25 mouse cellular contexts compared by ENCODE assay signal in genomic region chr1:131976886-131977285, GRCm38 (mm10). TPM values are rescaled to one million over a fixed set of nuclear protein-coding genes. Genes with fewer than 3 reads are reported as not detected.
DNase-seq lines count a peak whose midpoint lies in the region; ATAC-seq and TF ChIP-seq lines count a peak whose summit lies in the region.
"Had no signal": no experiment of that assay in that cellular context is flagged by ENCODE, and none has a peak within 500 bp of the region (broad histone marks: within the 10 kb centered on the region; RNA-seq: fewer than 3 reads in every experiment).

No protein-coding gene starts in this region.

- H3K36me3 ChIP-seq in forebrain, embryonic 10.5 days (replicated peaks): peaks cover 39% of the 10 kb centered on the region
- H3K36me3 ChIP-seq in forebrain, embryonic 15.5 days: no peaks in the 10 kb centered on the region
- H3K36me3 ChIP-seq in lung, postnatal 0 days (ENCODE audit: insufficient read depth, low read length): no peaks in the 10 kb centered on the region
- no peaks in the 10 kb centered on the region for H3K36me3 ChIP-seq in stomach, embryonic 16.5 days (ENCODE audit: control insufficient read depth, insufficient read depth, low read length)
- H3K36me3 ChIP-seq: hindbrain, embryonic 13.5 days had no signal

- peak overlapping the region; percentile 22 for H3K27ac ChIP-seq in forebrain, embryonic 10.5 days
- H3K27ac ChIP-seq in forebrain, embryonic 15.5 days (replicated peaks): no peak overlapping the region
- no peak overlapping the region; the same call in 1 of the 2 replicates for H3K27ac ChIP-seq in lung, postnatal 0 days (ENCODE audit: low read length)
- peak overlapping the region; percentile 34 for H3K27ac ChIP-seq in stomach, embryonic 16.5 days (ENCODE audit: low read length)
- H3K27ac ChIP-seq: hindbrain, embryonic 13.5 days; hindbrain, postnatal 0 days had no signal

- H3K27me3 ChIP-seq in forebrain, embryonic 10.5 days (ENCODE audit: poor library complexity, severe bottlenecking): peaks cover 17% of the 10 kb centered on the region; the same call in 1 of the 2 replicates
- H3K27me3 ChIP-seq in forebrain, embryonic 15.5 days: no peaks in the 10 kb centered on the region
- H3K27me3 ChIP-seq in lung, postnatal 0 days (replicated peaks; ENCODE audit: insufficient read depth, low read length): no peaks in the 10 kb centered on the region
- no peaks in the 10 kb centered on the region for H3K27me3 ChIP-seq in stomach, embryonic 16.5 days (ENCODE audit: control insufficient read depth, insufficient read depth, low read length)
- H3K27me3 ChIP-seq: Patski had no signal

- WGBS in forebrain, embryonic 10.5 days: 88% methylated on average over 5 of the region's 5 CpGs
- WGBS in forebrain, embryonic 15.5 days: 91% methylated on average over 5 of the region's 5 CpGs
- 82% methylated on average over 5 of the region's 5 CpGs for WGBS in lung, postnatal 0 days
- WGBS in lung, adult 2 months: 80% methylated on average over 5 of the region's 5 CpGs
- 61% methylated on average over 5 of the region's 5 CpGs for WGBS in stomach, embryonic 16.5 days

- H3K9ac ChIP-seq in forebrain, embryonic 15.5 days (replicated peaks): no peak overlapping the region
- no peak overlapping the region for H3K9ac ChIP-seq in lung, postnatal 0 days (replicated peaks; ENCODE audit: low read depth)
- no peak overlapping the region; the same call in 1 of the 2 replicates for H3K9ac ChIP-seq in stomach, embryonic 16.5 days (ENCODE audit: low read length)
- H3K9ac ChIP-seq: hindbrain, embryonic 13.5 days had no signal

- H3K4me3 ChIP-seq in forebrain, embryonic 10.5 days: no peak overlapping the region
- no peak overlapping the region for H3K4me3 ChIP-seq in forebrain, embryonic 15.5 days
- no peak overlapping the region for H3K4me3 ChIP-seq in lung, postnatal 0 days (ENCODE audit: low read depth, low read length)
- no peak overlapping the region for H3K4me3 ChIP-seq in lung, adult 2 months (replicated peaks; ENCODE audit: extremely low read depth, low read depth, low read length)
- no peak overlapping the region for H3K4me3 ChIP-seq in stomach, embryonic 16.5 days (replicated peaks; ENCODE audit: low read length)
- H3K4me3 ChIP-seq: hindbrain, embryonic 13.5 days had no signal

- H3K4me2 ChIP-seq in forebrain, embryonic 15.5 days (replicated peaks): no peak overlapping the region
- no peak overlapping the region for H3K4me2 ChIP-seq in lung, postnatal 0 days (replicated peaks; ENCODE audit: low read depth, low read length)
- no peak overlapping the region for H3K4me2 ChIP-seq in stomach, embryonic 16.5 days (ENCODE audit: low read depth, low read length)
- H3K4me2 ChIP-seq: heart, embryonic 11.5 days; hindbrain, embryonic 13.5 days had no signal

- no peak for TF ChIP-seq EP300 in lung, postnatal 0 days (IDR thresholded peaks at IDR 0.05)

- no peak for TF ChIP-seq POLR2A in lung, adult 2 months (IDR thresholded peaks at IDR 0.05; ENCODE audit: borderline replicate concordance, extremely low read depth, low read depth, low read length)

- peaks cover 90% of the 10 kb centered on the region for H3K4me1 ChIP-seq in forebrain, embryonic 10.5 days
- H3K4me1 ChIP-seq in forebrain, embryonic 15.5 days: peaks cover 8% of the 10 kb centered on the region
- peaks cover 8% of the 10 kb centered on the region for H3K4me1 ChIP-seq in lung, postnatal 0 days (ENCODE audit: insufficient read depth, low read depth, low read length)
- no peaks in the 10 kb centered on the region for H3K4me1 ChIP-seq in lung, adult 2 months (ENCODE audit: control insufficient read depth, insufficient read depth, low read length)
- H3K4me1 ChIP-seq in stomach, embryonic 16.5 days (ENCODE audit: control insufficient read depth, insufficient read depth, low read length): peaks cover 12% of the 10 kb centered on the region

- ATAC-seq in forebrain, embryonic 15.5 days (replicated peaks): no peak
- ATAC-seq in lung, postnatal 0 days: peak; percentile 40
- no peak for ATAC-seq in stomach, embryonic 16.5 days (ENCODE audit: insufficient read depth, low FRiP score)
- ATAC-seq: forebrain, embryonic 14.5 days; hindbrain, postnatal 0 days; inflammation-experienced regulatory T-cells, adult 6 months; Patski had no signal

- DNase-seq in forebrain, embryonic 10.5 days (ENCODE audit: extremely low spot score, low spot score): no peak
- peak; percentile 41 for DNase-seq in lung, postnatal 0 days (ENCODE audit: low spot score)
- DNase-seq in lung, adult 2 months: no peak
- peak; percentile 58 for DNase-seq in urinary bladder, postnatal 14 days (ENCODE audit: low spot score)
- DNase-seq in urinary bladder, postnatal 25 days (ENCODE audit: low spot score): no peak
- no peak for DNase-seq in heart, adult 18-20 months
- DNase-seq: adrenal gland, adult 2 months; adrenal gland, postnatal 14 days; B cell, adult 2 months; cerebellum, adult 11-12 months; cerebellum, adult 8-10 months; cerebellum, postnatal 10 days; cerebellum, postnatal 36 days; embryo, embryonic 11 days; gastrocnemius, postnatal 10 days; gastrocnemius, postnatal 36 days had no signal

- no peaks in the 10 kb centered on the region for H3K9me3 ChIP-seq in forebrain, embryonic 10.5 days
- H3K9me3 ChIP-seq in forebrain, embryonic 15.5 days: no peaks in the 10 kb centered on the region
- H3K9me3 ChIP-seq in lung, postnatal 0 days (ENCODE audit: low read length): no peaks in the 10 kb centered on the region
- no peaks in the 10 kb centered on the region for H3K9me3 ChIP-seq in stomach, embryonic 16.5 days (replicated peaks; ENCODE audit: control insufficient read depth, low read length)
- H3K9me3 ChIP-seq: G1E; hindbrain, embryonic 13.5 days had no signal

- TF ChIP-seq CTCF in lung, postnatal 0 days (IDR thresholded peaks at IDR 0.05): no peak
- no peak for TF ChIP-seq CTCF in lung, adult 2 months (IDR thresholded peaks at IDR 0.05; ENCODE audit: insufficient read depth, low read length)

RNA-seq across cellular contexts. Expression of gene Slc45a3, which starts 14.1 kb away (rescaled TPM):
- polyA plus RNA-seq in forebrain, embryonic 10.5 days (2016; fragmentation: Nextera tagmentation; extraction: Ambion mirVana): 9.0 and 9.3 TPM in 2 replicates
- polyA plus RNA-seq in forebrain, embryonic 15.5 days (2015; fragmentation: Nextera tagmentation; extraction: Ambion mirVana): 1.8 and 2.4 TPM in 2 replicates
- polyA plus RNA-seq in lung, postnatal 0 days (2015; fragmentation: Nextera tagmentation; extraction: Ambion mirVana): 5.7 and 6.9 TPM in 2 replicates
- 14.0 and 14.2 TPM in 2 replicates for polyA plus RNA-seq in lung, adult 2 months (2012; rRNA removed)
- polyA plus RNA-seq in stomach, embryonic 16.5 days (2015; fragmentation: Nextera tagmentation; extraction: Ambion mirVana): 10.5 and 12.1 TPM in 2 replicates
- 1 to 10 TPM; 5.4 to 6.9 TPM for total RNA-seq in heart, adult 18-20 months (2021)
- polyA plus RNA-seq: inflammation-experienced regulatory T-cells, adult 6 months had no signal

RNA-seq across cellular contexts. Expression of gene Elk4, which starts 30.5 kb away (rescaled TPM):
- 12.0 and 13.8 TPM in 2 replicates for polyA plus RNA-seq in forebrain, embryonic 10.5 days (2016; fragmentation: Nextera tagmentation; extraction: Ambion mirVana)
- polyA plus RNA-seq in forebrain, embryonic 15.5 days (2015; fragmentation: Nextera tagmentation; extraction: Ambion mirVana): 12.0 and 14.6 TPM in 2 replicates
- polyA plus RNA-seq in lung, postnatal 0 days (2015; fragmentation: Nextera tagmentation; extraction: Ambion mirVana): 26.3 and 28.0 TPM in 2 replicates
- 27.0 and 39.9 TPM in 2 replicates for polyA plus RNA-seq in lung, adult 2 months (2012; rRNA removed)
- polyA plus RNA-seq in stomach, embryonic 16.5 days (2015; fragmentation: Nextera tagmentation; extraction: Ambion mirVana): 18.6 and 21.3 TPM in 2 replicates
- total RNA-seq in heart, adult 18-20 months (2021): 10 to 100 TPM; 77.4 to 82.0 TPM

Comparison
In these comparisons a context has a peak if more than half of its experiments do, and no peak if none do; other contexts are left out.
1. DNase-seq: peak in lung, postnatal 0 days (single experiment) and urinary bladder, postnatal 14 days (single experiment); none in forebrain, embryonic 10.5 days (single experiment), lung, adult 2 months (single experiment), urinary bladder, postnatal 25 days (single experiment) and heart, adult 18-20 months (0 of 2).
2. H3K27ac ChIP-seq: peak in forebrain, embryonic 10.5 days (single experiment) and stomach, embryonic 16.5 days (single experiment); none in forebrain, embryonic 15.5 days (single experiment) and lung, postnatal 0 days (single experiment).